Mouse (Mus musculus) liver, adult 2 months (tissue): Measurements from ENCODE around the gene Dcst1. TPM values are rescaled to one million over a fixed set of nuclear protein-coding genes. Genes with fewer than 3 reads are reported as not detected.

Source experiments
- DNase-seq: peaks from one replicate; pipeline ENCODE4 v3.0.0-alpha.2; 2011; ENCODE audit warnings: low read depth, low spot score; ENCODE audit errors: extremely low read depth
- H3K27ac ChIP-seq: fragments of 200-500 bp; replicated peaks from 2 replicates; pipeline ENCODE4 v1.5.1; 2012; ENCODE audit warnings: low read depth, mild to moderate bottlenecking, control low read depth, inconsistent platforms, low read length; ENCODE audit not compliant: insufficient read depth
- H3K27me3 ChIP-seq: fragments of 200-500 bp; 2 replicates; pipeline ENCODE4 v1.6.1; 2012; ENCODE audit warnings: mild to moderate bottlenecking, moderate library complexity, low read length, inconsistent platforms; ENCODE audit not compliant: control insufficient read depth, insufficient read depth
- H3K36me3 ChIP-seq: fragments of 200-500 bp; 2 replicates; pipeline ENCODE4 v1.6.1; 2012; ENCODE audit warnings: low read length, inconsistent platforms; ENCODE audit not compliant: control insufficient read depth, insufficient read depth
- H3K4me1 ChIP-seq: fragments of 200-500 bp; 2 replicates; pipeline ENCODE4 v1.6.1; 2011; ENCODE audit warnings: low read length; ENCODE audit not compliant: control insufficient read depth, insufficient read depth
- H3K4me3 ChIP-seq: fragments of 200-500 bp; 2 replicates; pipeline ENCODE4 v1.5.1; 2011; ENCODE audit warnings: low read depth, mild to moderate bottlenecking, control low read depth, low read length, moderate library complexity; ENCODE audit not compliant: insufficient read depth
- H3K79me2 ChIP-seq: fragments of 200-500 bp; 2 replicates; pipeline ENCODE4 v1.6.1; 2012; ENCODE audit warnings: inconsistent platforms, mild to moderate bottlenecking, low read length, moderate library complexity; ENCODE audit not compliant: control insufficient read depth, insufficient read depth
- H3K9ac ChIP-seq: fragments of 200-500 bp; 2 replicates; pipeline ENCODE4 v1.6.1; 2012; ENCODE audit warnings: low read depth, mild to moderate bottlenecking, control low read depth, inconsistent platforms, low read length
- CTCF ChIP-seq: fragments of 200-500 bp; IDR thresholded peaks from 2 replicates; pipeline ENCODE4 v1.5.1; 2011; ENCODE audit warnings: low read depth, low read length, control low read depth
- POLR2A ChIP-seq: fragments of 200-500 bp; IDR thresholded peaks from 2 replicates; pipeline ENCODE4 v1.6.1; 2011; ENCODE audit warnings: low read length, control low read depth; ENCODE audit not compliant: insufficient read depth; ENCODE audit errors: extremely low read depth
- WGBS: fragments of 180-500 bp; shearing (Covaris S2); methylation state at CpG from one replicate; pipeline ENCODE4 v1.1.7; 2018; 5-methylcytosine and 5-hydroxymethylcytosine counted together
- polyA plus RNA-seq: library from polyadenylated mRNA; depleted of rRNA; stranded (reverse); fragments of >200 nt; gene quantifications from 2 replicates; pipeline ENCODE4 v1.2.3, GENCODE M21; 2012; rRNA removed
- total RNA-seq: library from RNA; depleted of rRNA; stranded (reverse); fragments of >200 nt; gene quantifications from 2 replicates; pipeline ENCODE4 v1.2.3, GENCODE M21; 2014; rRNA removed

Dcst1 gene
- total and polyA plus RNA-seq, 2 experiments: 0.04 TPM; not detected in 1

DNA sequence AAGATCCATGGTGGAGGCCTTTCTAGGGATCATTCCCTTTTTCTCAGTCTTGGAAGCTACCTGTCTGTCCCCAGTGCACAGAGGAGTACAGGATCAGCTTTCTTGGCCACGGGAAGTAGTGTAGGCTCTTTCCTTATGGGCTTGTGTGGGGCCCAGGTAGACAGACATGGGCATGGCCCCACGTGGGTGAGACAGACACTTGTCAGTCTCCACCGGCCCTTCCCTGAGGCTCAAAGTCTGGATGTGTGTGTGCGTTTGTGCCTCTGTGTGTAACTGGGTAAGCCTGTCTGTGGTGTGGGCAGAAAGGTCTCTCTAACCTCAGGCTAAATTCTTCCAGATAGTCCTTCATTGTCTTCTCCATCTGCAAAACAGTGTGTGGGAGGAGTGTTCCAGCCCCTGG is 59.9 kb downstream of the Dcst1 start:
- WGBS: 22% methylated on average over 4 of the region's 4 CpGs
- no peak for TF ChIP-seq POLR2A
- TF ChIP-seq CTCF: no peak
- Histone ChIP-seq H3K36me3 (no peaks in the 10 kb centered on the region), H3K4me3 (no peak overlapping the region), H3K27ac (peak overlapping the region; percentile 97), H3K27me3 (no peaks in the 10 kb centered on the region), H3K9ac (peak overlapping the region; percentile 68), H3K79me2 (no peaks in the 10 kb centered on the region; the same call in 1 of the 2 replicates), H3K4me1 (peaks cover 30% of the 10 kb centered on the region)
- DNase-seq: no peak

DNA sequence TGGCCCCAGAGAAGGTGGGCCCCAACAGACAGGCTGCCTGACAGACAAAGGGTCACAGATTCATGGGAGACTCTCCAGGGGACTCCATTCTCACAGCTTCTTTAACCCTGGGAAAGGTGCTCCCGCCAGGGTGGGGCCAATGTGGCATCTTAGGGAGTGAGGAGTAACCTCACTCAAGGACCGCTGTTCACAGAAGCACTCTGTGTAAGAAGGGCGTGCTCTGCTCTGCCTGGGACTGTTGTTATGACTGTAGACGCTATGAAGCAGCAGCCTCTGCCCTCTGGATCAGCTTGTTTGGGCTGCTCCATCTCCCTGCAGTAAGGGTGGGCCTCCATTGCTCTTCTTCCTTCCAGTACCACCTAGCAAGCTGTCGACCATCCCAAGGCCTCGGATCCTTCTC is 60.6 kb downstream of the Dcst1 start:
- 72% methylated on average over 6 of the region's 6 CpGs for WGBS
- H3K9ac ChIP-seq: peak overlapping the region; percentile 68

DNA sequence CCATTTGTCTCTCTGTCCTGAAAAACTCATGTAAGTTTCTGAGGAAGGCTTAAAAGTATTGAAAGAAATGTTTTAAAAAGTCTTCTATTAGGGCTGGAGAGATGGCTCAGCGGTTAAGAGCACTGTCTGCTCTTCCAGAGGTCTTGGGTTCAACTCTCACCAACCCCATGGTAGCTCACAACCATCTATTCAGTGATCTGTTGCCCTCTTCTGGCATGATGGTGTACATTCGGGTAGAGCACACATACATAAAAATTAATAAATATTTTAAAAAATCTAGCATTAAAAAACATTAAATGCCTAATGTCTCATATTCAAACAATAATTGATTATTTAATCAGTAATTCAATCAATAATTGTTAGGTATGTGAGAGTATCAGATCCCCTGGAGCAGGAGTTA is 64.5 kb downstream of the Dcst1 start:
- H3K36me3 ChIP-seq: no peaks in the 10 kb centered on the region
- H3K4me3 ChIP-seq: no peak overlapping the region
- WGBS: 57% methylated on average over 2 of the region's 2 CpGs
- peak overlapping the region; percentile 78 for H3K27ac ChIP-seq
- DNase-seq: no peak
- 0 out of 2 replicates have a peak, but pooled peaks have one; percentile 0 for TF ChIP-seq CTCF
- TF ChIP-seq POLR2A: no peak
- no peak overlapping the region for H3K9ac ChIP-seq
- peaks cover 24% of the 10 kb centered on the region for H3K4me1 ChIP-seq
- H3K27me3 ChIP-seq: no peaks in the 10 kb centered on the region
- H3K79me2 ChIP-seq: no peaks in the 10 kb centered on the region; the same call in 1 of the 2 replicates

More for the DNA sequence above, 60.6 kb downstream of the Dcst1 start:
- no peak overlapping the region for H3K4me3 ChIP-seq
- peak overlapping the region; percentile 97 for H3K27ac ChIP-seq
- no peaks in the 10 kb centered on the region for H3K36me3 ChIP-seq
- no peaks in the 10 kb centered on the region for H3K27me3 ChIP-seq
- H3K79me2 ChIP-seq: no peaks in the 10 kb centered on the region; the same call in 1 of the 2 replicates
- no peak for DNase-seq
- TF ChIP-seq POLR2A (no peak), CTCF (no peak)
- peaks cover 30% of the 10 kb centered on the region for H3K4me1 ChIP-seq

Other genes starting within 250 kb of the Dcst1 start
- gene Pklr, start 229.1 kb downstream of the Dcst1 start, total RNA-seq: 69.7 and 91.1 TPM in 2 replicates
- 387 and 512 TPM in 2 replicates for gene Pklr, start 229.1 kb downstream of the Dcst1 start, polyA plus RNA-seq
- gene Hcn3, start 205.1 kb downstream of the Dcst1 start, total RNA-seq: 0.09 and 0.20 TPM in 2 replicates
- gene Hcn3, start 205.1 kb downstream of the Dcst1 start, polyA plus RNA-seq: 0.19 and 0.44 TPM in 2 replicates
- 7.4 and 9.3 TPM in 2 replicates for gene Clk2, start 200.5 kb downstream of the Dcst1 start, total RNA-seq
- 14.6 and 23.9 TPM in 2 replicates for gene Clk2, start 200.5 kb downstream of the Dcst1 start, polyA plus RNA-seq
- gene Scamp3, start 187.8 kb downstream of the Dcst1 start, total RNA-seq: 9.1 and 15.6 TPM in 2 replicates
- 105 and 120 TPM in 2 replicates for gene Scamp3, start 187.8 kb downstream of the Dcst1 start, polyA plus RNA-seq
- 0.09 and 0.54 TPM in 2 replicates for gene Fam189b, start 182.1 kb downstream of the Dcst1 start, total RNA-seq
- 1.8 and 4.1 TPM in 2 replicates for gene Fam189b, start 182.1 kb downstream of the Dcst1 start, polyA plus RNA-seq
- gene Gba, start 162.3 kb downstream of the Dcst1 start, total RNA-seq: 24.1 and 32.7 TPM in 2 replicates
- gene Gba, start 162.3 kb downstream of the Dcst1 start, polyA plus RNA-seq: 33.2 and 36.6 TPM in 2 replicates
- 0.92 and 1.4 TPM in 2 replicates for gene Thbs3, start 150.1 kb downstream of the Dcst1 start, total RNA-seq
- gene Thbs3, start 150.1 kb downstream of the Dcst1 start, polyA plus RNA-seq: 0.85 and 1.2 TPM in 2 replicates
- gene Mtx1, start 138.2 kb downstream of the Dcst1 start, total RNA-seq: 105 and 122 TPM in 2 replicates
- gene Mtx1, start 138.2 kb downstream of the Dcst1 start, polyA plus RNA-seq: 167 and 187 TPM in 2 replicates
- 0.60 and 1.7 TPM in 2 replicates for gene Muc1, start 136.2 kb downstream of the Dcst1 start, total RNA-seq
- gene Muc1, start 136.2 kb downstream of the Dcst1 start, polyA plus RNA-seq: 1.3 and 1.7 TPM in 2 replicates
- gene Krtcap2, start 119.3 kb downstream of the Dcst1 start, total RNA-seq: 45.1 and 60.3 TPM in 2 replicates
- gene Krtcap2, start 119.3 kb downstream of the Dcst1 start, polyA plus RNA-seq: 157 and 197 TPM in 2 replicates
- gene Trim46, start 118.9 kb downstream of the Dcst1 start, total RNA-seq: 0.07 and 0.18 TPM in 2 replicates
- gene Trim46, start 118.9 kb downstream of the Dcst1 start, polyA plus RNA-seq: 0.16 and 0.25 TPM in 2 replicates
- 102 and 131 TPM in 2 replicates for gene Dpm3, start 105.9 kb downstream of the Dcst1 start, total RNA-seq
- gene Dpm3, start 105.9 kb downstream of the Dcst1 start, polyA plus RNA-seq: 243 and 245 TPM in 2 replicates
- 6.4 and 7.0 TPM in 2 replicates for gene Slc50a1, start 94.7 kb downstream of the Dcst1 start, total RNA-seq
- 36.3 and 41.2 TPM in 2 replicates for gene Slc50a1, start 94.7 kb downstream of the Dcst1 start, polyA plus RNA-seq
- gene Efna1, start 84.1 kb downstream of the Dcst1 start, total RNA-seq: 22.1 and 35.2 TPM in 2 replicates
- gene Efna1, start 84.1 kb downstream of the Dcst1 start, polyA plus RNA-seq: 73.1 and 73.4 TPM in 2 replicates
- gene Efna3, start 42.3 kb downstream of the Dcst1 start, total RNA-seq: not detected in 2 replicates
- not detected in 2 replicates for gene Efna3, start 42.3 kb downstream of the Dcst1 start, polyA plus RNA-seq
- not detected in 2 replicates for gene Efna4, start 27.2 kb downstream of the Dcst1 start, total RNA-seq
- 0.06 and 0.27 TPM in 2 replicates for gene Efna4, start 27.2 kb downstream of the Dcst1 start, polyA plus RNA-seq
- 1.4 and 2.6 TPM in 2 replicates for gene Adam15, start 15.3 kb downstream of the Dcst1 start, total RNA-seq
- 4.7 and 5.4 TPM in 2 replicates for gene Adam15, start 15.3 kb downstream of the Dcst1 start, polyA plus RNA-seq
- gene Dcst2, start 3.3 kb downstream of the Dcst1 start, total RNA-seq: not detected in 2 replicates
- gene Dcst2, start 3.3 kb downstream of the Dcst1 start, polyA plus RNA-seq: 0.05 TPM in 1 of 2 replicates, not detected in the other
- 28.9 and 31.9 TPM in 2 replicates for gene Zbtb7b, start 29.5 kb upstream of the Dcst1 start, total RNA-seq
- 85.0 and 87.2 TPM in 2 replicates for gene Zbtb7b, start 29.5 kb upstream of the Dcst1 start, polyA plus RNA-seq
- gene Lenep, start 37.5 kb upstream of the Dcst1 start, total RNA-seq: not detected in 2 replicates
- gene Lenep, start 37.5 kb upstream of the Dcst1 start, polyA plus RNA-seq: not detected in 2 replicates
- 29.0 and 33.0 TPM in 2 replicates for gene Flad1, start 46.6 kb upstream of the Dcst1 start, total RNA-seq
- gene Flad1, start 46.6 kb upstream of the Dcst1 start, polyA plus RNA-seq: 62.6 and 67.3 TPM in 2 replicates
- 3.0 and 6.0 TPM in 2 replicates for gene Cks1b, start 53.1 kb upstream of the Dcst1 start, total RNA-seq
- gene Cks1b, start 53.1 kb upstream of the Dcst1 start, polyA plus RNA-seq: 7.9 and 11.0 TPM in 2 replicates
- 37.7 and 42.0 TPM in 2 replicates for gene Shc1, start 53.2 kb upstream of the Dcst1 start, total RNA-seq
- 56.8 and 57.4 TPM in 2 replicates for gene Shc1, start 53.2 kb upstream of the Dcst1 start, polyA plus RNA-seq
- gene Pygo2, start 65.0 kb upstream of the Dcst1 start, total RNA-seq: 4.4 and 9.9 TPM in 2 replicates
- 26.5 and 29.0 TPM in 2 replicates for gene Pygo2, start 65.0 kb upstream of the Dcst1 start, polyA plus RNA-seq
- 5.7 and 5.9 TPM in 2 replicates for gene Pbxip1, start 71.5 kb upstream of the Dcst1 start, total RNA-seq
- 6.6 and 9.1 TPM in 2 replicates for gene Pbxip1, start 71.5 kb upstream of the Dcst1 start, polyA plus RNA-seq
- gene Pmvk, start 89.3 kb upstream of the Dcst1 start, total RNA-seq: 79.5 and 112 TPM in 2 replicates
- 82.1 and 108 TPM in 2 replicates for gene Pmvk, start 89.3 kb upstream of the Dcst1 start, polyA plus RNA-seq
- under 0.01 and 0.13 TPM in 2 replicates for gene Kcnn3, start 154.9 kb upstream of the Dcst1 start, total RNA-seq
- 0.06 TPM in 1 of 2 replicates, not detected in the other for gene Kcnn3, start 154.9 kb upstream of the Dcst1 start, polyA plus RNA-seq